Mouse (Mus musculus): Measurements from ENCODE around the gene Zfp648.

DNA sequence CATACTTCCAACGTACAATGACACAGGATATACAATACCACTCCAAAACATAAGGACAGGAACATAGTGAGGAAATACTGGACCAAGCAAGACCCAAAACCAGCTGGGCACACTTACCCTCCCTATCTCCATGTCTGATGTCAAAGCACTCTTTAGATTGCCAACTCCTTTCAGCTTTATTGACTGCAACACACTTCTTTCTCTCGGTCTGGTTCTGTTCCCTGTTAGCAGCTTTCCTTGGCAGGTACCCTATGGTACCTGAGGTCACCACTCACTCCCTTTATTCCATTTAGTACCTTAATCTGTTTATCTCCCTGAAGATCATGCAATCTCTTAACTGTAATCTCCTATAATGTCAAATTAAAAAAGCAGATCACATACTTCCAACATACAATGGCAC, 19.0 kb downstream of the Zfp648 start:
- no peak for TF ChIP-seq CTCF (IDR thresholded peaks at IDR 0.05; ENCODE audit: borderline replicate concordance, control insufficient read depth, extremely low read depth, insufficient read depth, low read length, poor library complexity)
- TF ChIP-seq POLR2A (IDR thresholded peaks at IDR 0.05; ENCODE audit: control insufficient read depth, extremely low read depth, insufficient read depth, low read length, poor library complexity): no peak

Data from thymus, adult 2 months (tissue).